Mouse (Mus musculus) c-Kit-negative CD71-positive TER-119-positive erythroid progenitor cells, embryonic 14.5 days (primary cell): ENCODE data around the gene 4921509C19Rik.
A peak's percentile ranks its signal among the peaks of the same experiment; 100 is the strongest.
"Not testable (repeated sequence)": the region's sequence is repeated elsewhere in the genome, so short reads cannot be mapped to it uniquely, and the experiment has no call there.

Experiments
- DNase-seq: peaks from one replicate; pipeline ENCODE4 v3.0.0-alpha.2; 2013; ENCODE audit warnings: low read depth, low spot score

4921509C19Rik gene

GRCm38 (mm10) chr2:151476053-151476452 lies at the start of gene 4921509C19Rik:
Gene 4921509C19Rik, minus strand, starts transcription at chr2:151476153.
- not testable (repeated sequence) for DNase-seq

- no peak for DNase-seq
These were observed 49.6 kb upstream of the 4921509C19Rik start for GRCm38 (mm10) chr2:151525520-151525919.

- DNase-seq = no peak
These were observed 48.5 kb upstream of the 4921509C19Rik start for GRCm38 (mm10) chr2:151524324-151525041.

- DNase-seq = no peak
These were observed 43.0 kb upstream of the 4921509C19Rik start for GRCm38 (mm10) chr2:151519000-151519399.

- DNase-seq = no peak
These were observed 37.8 kb upstream of the 4921509C19Rik start for GRCm38 (mm10) chr2:151513525-151514285.

GRCm38 (mm10) chr2:151512199-151512598 lies 36.2 kb upstream of the 4921509C19Rik start:
- no peak for DNase-seq

GRCm38 (mm10) chr2:151504226-151504625 lies 28.3 kb upstream of the 4921509C19Rik start:
- DNase-seq = no peak

- DNase-seq = no peak
These were observed 24.6 kb upstream of the 4921509C19Rik start for GRCm38 (mm10) chr2:151500442-151501007.

- no peak for DNase-seq
These were observed 22.4 kb upstream of the 4921509C19Rik start for GRCm38 (mm10) chr2:151498358-151498757.

- peak; percentile 84 for DNase-seq
These were observed 18.3 kb upstream of the 4921509C19Rik start, which contains the start of gene Nsfl1c for GRCm38 (mm10) chr2:151494035-151494803. Gene Nsfl1c, plus strand, starts transcription at chr2:151494182.

GRCm38 (mm10) chr2:151486496-151486895 lies 10.5 kb upstream of the 4921509C19Rik start:
- no peak for DNase-seq

- not testable (repeated sequence) for DNase-seq
These were observed 41.0 kb downstream of the 4921509C19Rik start for GRCm38 (mm10) chr2:151434971-151435370.

GRCm38 (mm10) chr2:151434203-151434602 lies 41.8 kb downstream of the 4921509C19Rik start:
- DNase-seq = not testable (repeated sequence)
